Mouse (Mus musculus): ENCODE measurements around the gene Nop53. TPM values are rescaled to one million over a fixed set of nuclear protein-coding genes. Genes with fewer than 3 reads are reported as not detected.

Gene Nop53
- polyA plus RNA-seq, 1 experiment from 2014 or later, result 109 TPM

GRCm38 (mm10) chr7:15981538-15981937, 35.7 kb upstream of the Nop53 start:
- Histone ChIP-seq H3K4me2 (replicated peaks; ENCODE audit: low read depth) (no peak overlapping the region), H3K4me3 (ENCODE audit: low read depth, low read length) (no peak overlapping the region), H3K27ac (ENCODE audit: low read depth, low read length) (no peak overlapping the region), H3K27me3 (replicated peaks; ENCODE audit: control insufficient read depth, insufficient read depth, low read length) (no peaks in the 10 kb centered on the region), H3K36me3 (ENCODE audit: control insufficient read depth, insufficient read depth) (peaks cover 43% of the 10 kb centered on the region; the same call in 1 of the 2 replicates), H3K9me3 (ENCODE audit: control insufficient read depth) (no peaks in the 10 kb centered on the region), H3K9ac (ENCODE audit: low read depth, low read length) (no peak overlapping the region), H3K4me1 (replicated peaks; ENCODE audit: control insufficient read depth, insufficient read depth, low read length) (no peaks in the 10 kb centered on the region)
- 69% methylated on average over 4 of the region's 4 CpGs for WGBS
- no peak for TF ChIP-seq CTCF (IDR thresholded peaks at IDR 0.05; ENCODE audit: low read depth)
- ATAC-seq, result no peak

DNA sequence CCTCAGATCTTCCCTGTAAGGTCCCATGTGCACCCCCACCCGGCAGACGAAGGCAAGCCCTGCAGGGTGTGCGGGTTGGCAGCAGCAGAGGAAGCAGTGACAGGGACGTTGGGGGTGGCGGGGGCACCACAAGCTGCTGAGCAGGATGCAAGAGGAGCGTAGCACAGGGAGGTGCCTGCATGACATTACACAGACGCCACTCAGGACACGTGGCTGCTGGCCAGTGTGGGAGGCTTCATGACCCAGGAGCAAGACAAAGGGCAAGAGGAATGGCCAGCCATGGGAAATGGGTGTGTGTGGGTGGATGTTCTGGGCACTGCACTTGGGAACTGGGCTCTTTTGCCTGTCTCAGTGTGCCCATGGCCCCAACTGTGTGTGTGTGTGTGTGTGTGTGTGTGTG, 34.4 kb upstream of the Nop53 start:
- H3K36me3 ChIP-seq (ENCODE audit: control insufficient read depth, insufficient read depth), result peaks cover 47% of the 10 kb centered on the region; the same call in 1 of the 2 replicates
- H3K4me1 ChIP-seq (replicated peaks; ENCODE audit: control insufficient read depth, insufficient read depth, low read length), result no peaks in the 10 kb centered on the region
- H3K9ac ChIP-seq (ENCODE audit: low read depth, low read length), result no peak overlapping the region
- no peak overlapping the region for H3K4me3 ChIP-seq (ENCODE audit: low read depth, low read length)
- TF ChIP-seq CTCF (IDR thresholded peaks at IDR 0.05; ENCODE audit: low read depth), result no peak
- no peaks in the 10 kb centered on the region for H3K9me3 ChIP-seq (ENCODE audit: control insufficient read depth)
- no peak overlapping the region for H3K4me2 ChIP-seq (replicated peaks; ENCODE audit: low read depth)
- no peaks in the 10 kb centered on the region for H3K27me3 ChIP-seq (replicated peaks; ENCODE audit: control insufficient read depth, insufficient read depth, low read length)
- 73% methylated on average over 8 of the region's 8 CpGs for WGBS
- ATAC-seq, result no peak
- H3K27ac ChIP-seq (ENCODE audit: low read depth, low read length), result no peak overlapping the region

DNA sequence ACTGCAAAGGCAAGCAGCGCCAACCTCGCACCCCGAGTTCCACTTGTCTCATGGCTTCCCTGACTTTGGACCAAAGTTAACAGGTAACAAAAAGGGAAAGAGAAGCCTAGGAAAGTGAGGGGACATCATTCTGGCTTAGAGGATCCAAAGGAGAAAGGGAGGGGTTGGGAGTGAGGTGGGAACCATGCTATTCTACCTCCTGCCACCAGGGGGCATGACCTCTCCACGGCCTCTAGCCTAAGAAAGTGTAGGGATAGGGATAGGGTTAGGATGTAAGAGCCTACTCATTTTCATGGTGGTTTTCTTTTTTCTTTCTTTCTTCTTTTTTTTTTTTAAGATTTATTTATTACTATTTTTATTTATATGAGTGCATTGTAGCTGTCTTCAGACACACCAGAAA, 30.0 kb upstream of the Nop53 start:
- no peaks in the 10 kb centered on the region for H3K4me1 ChIP-seq (replicated peaks; ENCODE audit: control insufficient read depth, insufficient read depth, low read length)
- H3K4me2 ChIP-seq (replicated peaks; ENCODE audit: low read depth), result no peak overlapping the region
- H3K4me3 ChIP-seq (ENCODE audit: low read depth, low read length), result no peak overlapping the region
- no peak overlapping the region for H3K9ac ChIP-seq (ENCODE audit: low read depth, low read length)
- peak; percentile 17; the same call in 1 of the 2 replicates for ATAC-seq
- no peaks in the 10 kb centered on the region for H3K9me3 ChIP-seq (ENCODE audit: control insufficient read depth)
- H3K27me3 ChIP-seq (replicated peaks; ENCODE audit: control insufficient read depth, insufficient read depth, low read length), result no peaks in the 10 kb centered on the region
- H3K27ac ChIP-seq (ENCODE audit: low read depth, low read length), result no peak overlapping the region
- TF ChIP-seq CTCF (IDR thresholded peaks at IDR 0.05; ENCODE audit: low read depth), result peak; percentile 89
- WGBS, result 74% methylated on average over 4 of the region's 4 CpGs
- peaks cover 72% of the 10 kb centered on the region for H3K36me3 ChIP-seq (ENCODE audit: control insufficient read depth, insufficient read depth)

- Histone ChIP-seq H3K27ac (ENCODE audit: low read depth, low read length) (no peak overlapping the region), H3K9ac (ENCODE audit: low read depth, low read length) (no peak overlapping the region), H3K4me3 (ENCODE audit: low read depth, low read length) (no peak overlapping the region), H3K27me3 (replicated peaks; ENCODE audit: control insufficient read depth, insufficient read depth, low read length) (no peaks in the 10 kb centered on the region), H3K4me2 (replicated peaks; ENCODE audit: low read depth) (no peak overlapping the region), H3K9me3 (ENCODE audit: control insufficient read depth) (no peaks in the 10 kb centered on the region), H3K36me3 (ENCODE audit: control insufficient read depth, insufficient read depth) (peaks cover 68% of the 10 kb centered on the region), H3K4me1 (replicated peaks; ENCODE audit: control insufficient read depth, insufficient read depth, low read length) (no peaks in the 10 kb centered on the region)
- no peak for TF ChIP-seq CTCF (IDR thresholded peaks at IDR 0.05; ENCODE audit: low read depth)
- ATAC-seq, result no peak
- 90% methylated on average over 10 of the region's 10 CpGs for WGBS
These were observed 29.6 kb upstream of the Nop53 start for GRCm38 (mm10) chr7:15975451-15975850.

DNA sequence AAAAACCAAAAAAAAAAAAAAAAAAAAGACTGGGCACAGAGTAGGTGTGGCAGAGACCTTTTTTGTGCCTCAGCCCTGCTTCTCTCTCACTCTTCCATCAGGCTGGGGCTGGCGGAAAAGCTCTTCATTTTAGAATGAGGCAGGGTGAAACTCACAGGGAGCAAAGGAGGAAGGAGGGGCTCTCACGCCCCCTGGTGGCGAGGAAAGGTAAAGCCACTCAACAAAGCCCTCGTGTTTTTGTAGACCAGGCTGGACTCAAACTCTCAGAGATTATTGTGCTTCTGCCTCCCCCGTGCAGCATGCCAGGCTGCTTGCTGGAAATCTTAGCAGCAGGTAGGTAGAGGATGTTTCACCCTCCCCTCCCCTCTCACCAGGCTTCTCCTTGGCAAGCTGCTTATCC, 28.8 kb upstream of the Nop53 start:
- peak; percentile 83 for TF ChIP-seq CTCF (IDR thresholded peaks at IDR 0.05; ENCODE audit: low read depth)
- Histone ChIP-seq H3K36me3 (ENCODE audit: control insufficient read depth, insufficient read depth) (peaks cover 68% of the 10 kb centered on the region), H3K4me2 (replicated peaks; ENCODE audit: low read depth) (no peak overlapping the region), H3K4me1 (replicated peaks; ENCODE audit: control insufficient read depth, insufficient read depth, low read length) (no peaks in the 10 kb centered on the region), H3K9ac (ENCODE audit: low read depth, low read length) (no peak overlapping the region), H3K9me3 (ENCODE audit: control insufficient read depth) (no peaks in the 10 kb centered on the region), H3K27ac (ENCODE audit: low read depth, low read length) (no peak overlapping the region), H3K4me3 (ENCODE audit: low read depth, low read length) (no peak overlapping the region), H3K27me3 (replicated peaks; ENCODE audit: control insufficient read depth, insufficient read depth, low read length) (no peaks in the 10 kb centered on the region)
- 56% methylated on average over 5 of the region's 5 CpGs for WGBS
- ATAC-seq, result no peak

DNA sequence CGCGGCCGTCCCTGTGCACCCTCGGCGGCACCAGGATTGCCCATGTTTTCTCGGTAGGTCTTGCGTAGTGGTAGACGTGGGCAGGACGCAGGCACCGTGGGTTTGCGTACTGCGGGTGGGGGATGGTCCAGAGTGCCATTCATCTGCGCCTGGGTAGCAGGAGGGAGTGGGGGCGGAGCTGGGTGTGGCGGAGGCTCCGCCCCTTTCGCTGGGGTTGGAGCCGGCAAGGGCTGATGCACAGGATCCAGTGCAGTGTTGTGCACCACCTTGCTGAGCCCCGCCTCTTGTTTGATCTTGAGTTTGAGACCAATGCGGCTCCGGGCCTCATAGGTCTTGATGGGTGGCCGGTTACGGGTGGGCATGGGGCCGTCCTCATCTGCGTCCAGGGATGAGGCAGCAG, 26.4 kb upstream of the Nop53 start:
- Histone ChIP-seq H3K27ac (ENCODE audit: low read depth, low read length) (no peak overlapping the region), H3K4me3 (ENCODE audit: low read depth, low read length) (no peak overlapping the region), H3K4me1 (replicated peaks; ENCODE audit: control insufficient read depth, insufficient read depth, low read length) (no peaks in the 10 kb centered on the region), H3K9ac (ENCODE audit: low read depth, low read length) (no peak overlapping the region), H3K27me3 (replicated peaks; ENCODE audit: control insufficient read depth, insufficient read depth, low read length) (no peaks in the 10 kb centered on the region), H3K4me2 (replicated peaks; ENCODE audit: low read depth) (no peak overlapping the region), H3K9me3 (ENCODE audit: control insufficient read depth) (no peaks in the 10 kb centered on the region), H3K36me3 (ENCODE audit: control insufficient read depth, insufficient read depth) (peaks cover 46% of the 10 kb centered on the region)
- no peak for ATAC-seq
- WGBS, result 76% methylated on average over 25 of the region's 25 CpGs
- no peak for TF ChIP-seq CTCF (IDR thresholded peaks at IDR 0.05; ENCODE audit: low read depth)

DNA sequence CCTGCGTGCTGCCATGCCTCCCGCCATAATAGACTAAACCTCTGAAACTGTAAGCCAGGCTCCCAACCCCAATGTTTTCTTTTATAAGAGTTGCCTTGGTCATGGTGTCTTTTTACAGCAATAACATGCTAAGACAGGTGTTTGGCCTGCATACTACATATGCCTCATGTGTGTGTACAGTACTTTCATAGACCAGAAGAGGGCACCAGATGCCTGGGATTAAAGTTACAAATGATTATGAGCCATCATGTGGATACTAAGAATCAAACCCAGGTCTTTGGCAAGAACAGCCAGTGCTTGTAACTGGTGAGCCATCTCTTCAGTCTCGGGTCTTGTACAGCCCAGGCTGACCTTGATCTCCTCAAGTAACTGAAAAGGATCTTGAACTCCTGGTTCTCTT, 23.8 kb upstream of the Nop53 start:
- H3K36me3 ChIP-seq (ENCODE audit: control insufficient read depth, insufficient read depth), result peaks cover 25% of the 10 kb centered on the region
- ATAC-seq, result no peak
- H3K9ac ChIP-seq (ENCODE audit: low read depth, low read length), result no peak overlapping the region
- no peak overlapping the region for H3K4me2 ChIP-seq (replicated peaks; ENCODE audit: low read depth)
- peak; percentile 53 for TF ChIP-seq CTCF (IDR thresholded peaks at IDR 0.05; ENCODE audit: low read depth)
- no peak overlapping the region for H3K4me3 ChIP-seq (ENCODE audit: low read depth, low read length)
- H3K27ac ChIP-seq (ENCODE audit: low read depth, low read length), result no peak overlapping the region
- WGBS, result 85% methylated on average over 3 of the region's 3 CpGs
- no peaks in the 10 kb centered on the region for H3K27me3 ChIP-seq (replicated peaks; ENCODE audit: control insufficient read depth, insufficient read depth, low read length)
- peaks cover 3% of the 10 kb centered on the region; the same call in 1 of the 2 replicates for H3K4me1 ChIP-seq (replicated peaks; ENCODE audit: control insufficient read depth, insufficient read depth, low read length)
- no peaks in the 10 kb centered on the region for H3K9me3 ChIP-seq (ENCODE audit: control insufficient read depth)

Data from intestine, postnatal 0 days (tissue).